Mouse (Mus musculus) left cerebral cortex, postnatal 36 days (tissue): ENCODE results near the gene Majin. TPM values are rescaled to one million over a fixed set of nuclear protein-coding genes. Genes with fewer than 3 reads are reported as not detected.

Source experiments
- DNase-seq, 2 experiments: peaks; one replicate each; pipeline ENCODE4 v3.0.0; 2021 to 2022; ENCODE audit warnings: low spot score in 2 of 2, mixed read lengths in 1 of 2
- intact Hi-C: fragments of 180-260 bp; cut with DNase I; formaldehyde crosslinking; loops from one replicate; pipeline ENCODE4 v1.15.1; 2025
- total RNA-seq, 2 experiments: library from RNA; stranded (reverse); gene quantifications; 2 replicates each; pipeline ENCODE4 v1.2.3; 2021

Majin gene
- total RNA-seq, 2 experiments from 2014 or later, result 0.32 TPM; not detected in 1

DNA sequence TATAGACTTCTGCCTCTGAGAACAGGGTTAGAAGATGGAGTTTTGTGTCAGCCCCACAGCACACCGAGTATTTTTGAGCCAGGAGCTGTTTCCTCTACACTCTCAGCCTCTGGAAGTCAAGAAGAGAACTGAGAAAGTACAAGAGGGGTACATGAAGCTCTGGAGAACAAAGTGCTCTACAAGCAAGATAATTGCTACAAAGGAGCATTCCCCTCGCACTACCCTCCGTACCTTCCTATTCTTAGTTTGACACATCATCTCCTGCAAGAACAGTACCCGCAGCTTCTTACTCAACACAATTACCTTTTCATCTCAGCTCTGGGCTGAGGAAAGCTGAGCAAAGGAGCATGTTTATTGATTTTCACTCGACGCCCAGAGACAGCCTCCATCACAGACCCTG, 34.4 kb downstream of the Majin start:
- no peak for DNase-seq
- intact Hi-C loops, result loop anchor here (5.0 kb wide), 1 partner anchor 66 kb away; no protein-coding TSS in a partner anchor

DNA sequence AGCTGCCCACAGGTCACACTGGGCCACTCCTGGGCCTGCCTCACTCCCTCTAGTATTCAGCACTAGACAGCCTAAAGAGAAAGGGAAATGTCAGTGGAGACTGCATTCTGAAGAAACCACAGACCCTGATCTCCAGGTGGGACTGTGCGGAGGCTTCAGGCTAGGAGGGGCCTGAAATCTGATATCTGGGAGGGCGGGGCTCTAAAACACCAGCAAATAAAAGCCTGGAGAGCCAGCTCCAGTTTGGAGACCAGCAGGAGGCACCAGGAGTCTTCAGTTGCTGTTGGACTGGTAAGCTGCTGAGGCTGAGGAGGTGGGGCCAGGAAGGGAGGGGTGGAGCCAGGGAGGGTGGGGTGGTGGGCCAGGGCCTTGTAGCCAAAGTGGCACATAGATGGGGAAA, 41.9 kb downstream of the Majin start, which contains the start of gene Gpha2:
TSS of gene Gpha2 (plus strand) at position 246 of the 400 bp plus-strand sequence.
- intact Hi-C loops, result no loop called here

DNA sequence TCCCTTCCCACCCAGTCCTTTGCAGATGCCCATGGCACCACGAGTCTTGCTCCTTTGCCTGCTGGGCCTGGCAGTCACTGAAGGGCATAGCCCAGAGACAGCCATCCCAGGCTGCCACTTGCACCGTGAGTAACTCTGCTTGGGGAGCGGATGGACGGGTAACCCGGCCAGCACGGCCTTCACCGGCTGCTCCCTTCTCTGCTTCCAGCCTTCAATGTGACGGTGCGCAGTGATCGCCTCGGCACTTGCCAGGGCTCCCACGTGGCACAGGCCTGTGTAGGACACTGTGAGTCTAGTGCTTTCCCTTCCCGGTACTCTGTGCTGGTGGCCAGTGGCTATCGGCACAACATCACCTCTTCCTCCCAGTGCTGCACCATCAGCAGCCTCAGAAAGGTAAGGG, 42.6 kb downstream of the Majin start:
- intact Hi-C loops, result no loop called here
- no peak for DNase-seq

More for the DNA sequence above, 41.9 kb downstream of the Majin start, which contains the start of gene Gpha2:
- no peak for DNase-seq

DNA sequence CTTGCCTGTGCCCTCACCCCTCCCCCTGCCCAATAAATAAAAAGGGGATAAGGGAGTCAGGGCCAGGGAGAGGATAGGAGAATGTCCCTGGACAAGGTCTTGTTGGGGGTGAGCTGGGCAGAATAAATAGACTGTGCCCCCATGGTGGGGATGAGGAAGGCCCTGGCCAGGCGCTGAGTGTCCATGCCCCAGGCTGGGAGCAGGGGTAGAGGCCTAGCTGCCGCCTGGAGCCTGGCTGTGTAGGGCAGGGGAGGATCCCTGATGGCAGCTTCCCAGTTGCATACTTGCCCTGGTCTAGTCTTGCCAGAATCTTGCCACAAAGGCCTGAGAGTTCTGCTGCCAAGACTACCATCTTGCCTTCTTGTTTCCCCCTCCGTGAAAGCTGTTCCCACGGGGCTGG, 43.7 kb downstream of the Majin start:
- DNase-seq, result no peak
- intact Hi-C loops, result no loop called here

- intact Hi-C loops, result no loop called here
- no peak for DNase-seq
These were observed 46.2 kb downstream of the Majin start for GRCm38 (mm10) chr19:6230411-6230810.

- DNase-seq, result no peak
- intact Hi-C loops, result no loop called here
These were observed 46.8 kb downstream of the Majin start for GRCm38 (mm10) chr19:6231036-6231435.

DNA sequence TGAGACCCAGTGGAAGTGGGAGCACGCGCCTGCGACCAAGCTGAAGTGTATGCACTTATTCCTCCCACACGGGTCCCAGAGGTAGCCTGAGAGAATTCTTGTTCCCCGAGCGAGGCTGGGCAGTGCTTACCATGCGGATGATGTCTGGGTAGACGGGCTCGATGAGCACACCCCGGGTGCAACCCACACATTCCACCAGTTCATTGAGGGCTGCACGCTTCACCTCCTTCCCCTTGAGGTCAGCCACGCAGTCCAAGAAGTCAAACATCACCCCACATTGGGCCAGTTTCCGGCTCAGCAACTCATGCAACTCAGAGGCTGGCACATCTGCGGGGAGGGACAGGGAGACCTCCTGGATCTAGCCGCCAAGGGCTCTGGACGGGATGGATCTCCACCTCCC, 49.5 kb downstream of the Majin start:
- intact Hi-C loops, result no loop called here

GRCm38 (mm10) chr19:6234337-6235083, 50.3 kb downstream of the Majin start:
- DNase-seq, result no peak
- intact Hi-C loops, result no loop called here

More for the DNA sequence above, 49.5 kb downstream of the Majin start:
- no peak for DNase-seq

- peak; percentile 89 to 93 for DNase-seq
- intact Hi-C loops, result loop anchor here (1.0 kb wide), 1 partner anchor 94 kb away; the partner anchor contains the start of gene Arl2
These were observed 51.2 kb downstream of the Majin start, which contains the start of gene Ppp2r5b for GRCm38 (mm10) chr19:6235084-6236052. Gene Ppp2r5b (minus strand): TSS chr19:6235872.

GRCm38 (mm10) chr19:6236053-6236441, 51.9 kb downstream of the Majin start:
- peak; percentile 88 to 90 for DNase-seq
- intact Hi-C loops, result loop anchor here (1.0 kb wide), 1 partner anchor 95 kb away; the partner anchor contains the start of gene Arl2

DNA sequence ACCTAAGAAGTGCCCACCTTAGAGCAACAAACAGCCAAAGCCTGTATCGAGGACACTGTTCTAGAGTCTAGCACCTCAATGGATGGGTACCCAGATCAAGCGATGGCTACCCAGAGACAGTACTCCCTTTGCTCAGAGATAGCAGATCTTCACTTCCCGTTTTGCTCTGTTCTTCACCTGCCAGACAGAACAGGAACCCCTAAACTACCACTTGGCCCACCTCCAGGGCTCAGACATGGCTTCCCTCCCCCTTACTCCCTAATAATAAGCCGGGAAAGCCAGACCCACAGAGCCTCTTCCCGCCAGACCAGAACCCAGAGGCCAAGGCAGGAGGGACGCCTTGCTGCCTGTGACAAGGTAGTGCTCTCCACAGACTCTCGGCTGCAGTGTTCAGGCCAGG, 52.7 kb downstream of the Majin start:
- intact Hi-C loops, result loop anchor here (1.0 kb wide), 1 partner anchor 96 kb away; the partner anchor contains the start of gene Arl2
- no peak for DNase-seq

DNA sequence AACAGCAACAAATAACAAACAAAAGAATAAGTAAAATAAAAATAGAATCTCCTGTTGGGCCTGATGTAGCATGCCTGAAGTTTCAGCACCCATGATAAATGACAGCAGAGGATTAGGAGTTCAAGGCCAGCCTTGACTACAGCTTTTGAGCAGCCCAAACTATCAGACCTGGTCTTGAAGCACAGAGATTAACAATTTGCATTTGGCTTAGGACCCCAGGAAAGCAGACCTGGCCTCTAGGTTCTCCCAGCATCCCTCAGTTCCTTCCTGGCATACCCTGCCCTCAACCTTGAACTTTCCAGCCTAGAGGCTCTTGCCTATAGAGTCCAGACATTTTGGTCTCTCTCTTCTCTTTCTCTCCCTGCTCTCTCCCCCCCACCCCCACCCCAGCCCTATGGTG, 54.6 kb downstream of the Majin start:
- intact Hi-C loops, result no loop called here
- no peak for DNase-seq

GRCm38 (mm10) chr19:6240136-6240535, 55.9 kb downstream of the Majin start:
- intact Hi-C loops, result loop anchor here (5.0 to 10.0 kb wide), 2 partner anchors 113 to 705 kb away; partner anchors contain the start of genes Bad, Gpr137 and Snx15
- DNase-seq, result no peak

- intact Hi-C loops, result loop anchor here (1.0 to 10.0 kb wide), 3 partner anchors 99 to 704 kb away; partner anchors contain the start of genes Arl2, Bad, Gpr137 and Snx15
These were observed 56.5 kb downstream of the Majin start for GRCm38 (mm10) chr19:6240725-6241124.

GRCm38 (mm10) chr19:6241274-6242107, 57.3 kb downstream of the Majin start, which contains the start of gene Atg2a:
Gene Atg2a (plus strand): TSS chr19:6241668.
- peak; percentile 96 to 98 for DNase-seq
- intact Hi-C loops, result loop anchor here (1.0 to 10.0 kb wide), 3 partner anchors 100 to 703 kb away; partner anchors contain the start of genes Arl2, Bad, Gpr137 and Snx15

More at GRCm38 (mm10) chr19:6240725-6241124, 56.5 kb downstream of the Majin start:
- no peak for DNase-seq

DNA sequence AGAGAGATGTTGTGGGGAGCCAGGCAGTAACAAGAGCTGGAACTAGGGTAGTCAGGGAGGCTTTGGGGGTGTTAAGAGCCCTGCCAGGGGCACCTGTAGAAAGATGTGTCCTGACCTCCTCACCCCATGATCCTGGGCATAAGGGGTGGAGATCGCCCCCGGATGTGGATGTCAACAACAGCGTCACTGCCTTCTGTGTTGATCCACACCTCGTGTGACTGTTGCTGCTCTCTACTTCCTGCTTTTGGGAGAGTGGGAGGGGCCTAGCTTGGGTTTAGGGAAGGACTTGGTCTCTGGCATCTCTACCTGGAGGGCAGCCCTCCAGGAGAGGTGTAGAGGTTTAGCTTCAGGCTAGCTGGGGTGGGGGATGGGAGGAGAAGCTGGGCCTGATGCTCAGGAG, 58.1 kb downstream of the Majin start:
- intact Hi-C loops, result loop anchor here (5.0 to 10.0 kb wide), 2 partner anchors 115 to 703 kb away; partner anchors contain the start of genes Bad, Gpr137 and Snx15
- no peak for DNase-seq

DNA sequence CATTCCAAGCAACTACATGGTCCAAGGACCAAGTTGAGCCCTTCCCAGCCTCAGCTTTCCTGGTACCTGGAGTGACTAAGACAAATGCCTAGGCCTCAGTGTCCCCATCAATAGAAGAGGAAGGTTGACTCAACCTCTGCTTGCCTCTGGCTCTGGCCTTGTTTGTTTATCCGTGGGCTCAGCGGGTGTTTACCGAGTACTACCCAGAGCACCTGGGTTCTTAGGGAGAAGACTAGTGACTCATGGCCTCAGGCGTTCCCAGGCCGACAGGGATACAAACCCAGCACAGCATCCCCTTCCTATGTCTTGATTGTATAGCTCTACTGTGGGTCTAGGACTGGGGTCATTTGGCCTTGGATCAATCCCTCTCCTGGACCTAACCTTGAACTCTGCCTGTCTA, 59.0 kb downstream of the Majin start:
- intact Hi-C loops, result loop anchor here (5.0 to 10.0 kb wide), 2 partner anchors 116 to 702 kb away; partner anchors contain the start of genes Bad, Gpr137 and Snx15
- DNase-seq, result no peak

DNA sequence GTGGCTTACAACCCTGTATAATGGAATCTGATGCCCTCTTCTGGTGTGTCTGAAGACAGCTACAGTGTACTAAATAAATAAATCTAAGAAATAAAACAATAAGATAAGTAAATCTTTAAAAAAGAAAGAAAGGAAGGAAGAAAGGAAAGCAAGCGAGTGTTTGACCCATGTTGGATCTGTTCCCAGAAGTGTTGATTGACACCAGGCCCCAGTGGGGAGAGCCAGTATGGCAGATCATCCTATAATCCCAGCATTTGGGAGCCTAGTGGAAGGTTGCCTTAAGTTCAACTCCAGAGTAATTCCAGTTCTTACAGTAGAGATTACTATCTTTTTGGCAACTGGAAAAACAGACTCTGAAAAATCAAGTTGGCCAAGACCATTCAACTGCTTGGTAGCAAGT, 61.6 kb downstream of the Majin start:
- DNase-seq, result no peak
- intact Hi-C loops, result loop anchor here (10.0 kb wide), 1 partner anchor 699 kb away; the partner anchor contains the start of genes Bad and Gpr137
